Mouse (Mus musculus): ENCODE measurements around the gene Pycr1.

Gene Pycr1

DNA sequence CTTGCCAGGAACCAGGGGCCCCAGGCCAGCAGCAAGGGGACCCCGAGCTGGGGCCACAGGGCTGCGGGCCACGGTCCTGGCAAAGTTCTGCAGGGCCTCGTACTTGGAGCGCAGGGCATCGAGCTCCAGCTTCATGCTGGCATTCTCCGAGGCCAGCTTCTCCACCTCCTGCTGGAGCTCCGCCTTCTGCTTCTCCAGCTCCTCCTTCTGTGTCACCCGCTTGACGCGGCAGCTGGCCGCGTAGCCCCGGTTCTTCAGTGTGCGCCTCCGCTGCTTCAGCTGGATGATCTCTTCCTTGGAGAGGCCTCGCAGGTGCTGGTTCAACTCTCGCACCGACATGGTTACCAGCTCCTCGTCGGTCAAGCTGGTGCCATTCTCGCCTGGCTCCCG is 14.2 kb downstream of the Pycr1 start:
- no peak for ATAC-seq (ENCODE audit: insufficient number of reproducible peaks, low FRiP score, low TSS enrichment)

DNA sequence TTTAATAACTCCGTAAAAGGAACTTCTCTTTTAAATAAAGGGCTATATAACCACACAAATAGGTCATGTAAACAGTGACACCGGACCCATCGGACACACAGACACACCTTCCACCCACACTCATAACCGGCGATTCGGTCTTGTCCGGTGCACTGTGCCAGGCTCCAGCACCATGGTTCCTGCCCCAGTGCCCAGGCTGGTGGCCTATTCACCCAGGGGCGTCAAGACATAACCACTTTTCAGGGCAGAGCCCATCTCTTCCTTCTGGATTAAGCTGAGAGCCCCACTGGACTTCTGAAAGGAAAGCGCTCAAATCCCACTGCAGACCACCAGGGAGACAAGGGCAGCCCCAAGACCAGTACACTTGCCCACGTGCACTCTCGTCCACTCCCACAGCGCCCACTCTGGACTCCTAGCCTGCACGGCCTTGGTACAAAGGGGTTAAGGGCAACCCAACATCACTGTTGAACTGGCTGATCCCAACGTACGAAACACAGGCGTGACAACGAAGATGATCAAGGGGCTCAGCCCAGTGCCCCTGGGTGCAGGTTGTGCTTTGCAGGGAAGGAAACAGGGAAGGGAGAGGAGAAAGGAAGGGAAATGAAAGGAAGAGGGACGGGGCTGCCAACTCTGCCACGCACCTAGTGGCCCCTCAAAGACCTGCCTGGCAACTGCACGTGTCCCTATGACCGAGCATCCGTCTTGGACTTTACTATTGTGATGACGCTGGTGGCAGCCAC is 14.8 kb downstream of the Pycr1 start:
- ATAC-seq (ENCODE audit: insufficient number of reproducible peaks, low FRiP score, low TSS enrichment): no peak

DNA sequence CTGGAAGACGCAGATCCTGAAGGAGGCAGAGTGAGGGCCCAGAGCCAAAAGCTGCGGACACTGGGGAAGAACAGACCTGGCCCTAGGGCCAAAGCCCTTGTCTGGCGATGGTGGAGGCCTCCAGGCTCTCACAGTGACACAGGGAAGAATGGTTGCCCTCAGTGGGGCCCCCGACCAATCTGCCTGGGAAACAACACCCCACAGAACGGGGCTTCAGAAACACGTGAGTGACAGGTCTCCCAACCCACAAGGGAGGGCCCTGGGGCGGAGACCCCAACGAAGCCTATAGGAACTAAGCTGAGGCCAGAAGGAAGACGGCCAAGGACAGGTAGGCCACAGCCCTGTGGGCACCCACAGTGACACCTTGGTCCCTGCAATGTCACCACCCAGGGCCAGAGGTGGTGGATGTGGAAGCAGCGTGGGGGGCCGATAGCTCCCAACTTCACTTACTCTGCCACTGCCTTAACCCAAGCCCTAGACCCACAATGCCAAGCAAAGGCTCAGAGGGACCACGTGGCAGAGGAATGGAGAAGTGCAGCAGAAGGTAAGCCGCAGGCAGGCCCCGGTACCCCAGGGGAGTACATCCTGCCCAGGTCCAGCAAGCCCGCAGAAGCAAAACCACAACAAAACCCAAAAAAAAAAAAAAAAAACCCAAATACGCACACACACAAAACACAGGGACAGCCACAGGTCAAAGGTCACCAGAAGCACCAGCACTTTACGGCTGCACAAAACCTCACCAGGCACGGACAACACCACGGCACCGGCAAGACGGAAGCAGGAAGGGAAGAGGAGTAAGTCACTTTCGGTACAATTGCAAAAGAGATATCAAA is 15.9 kb downstream of the Pycr1 start:
- no peak for ATAC-seq (ENCODE audit: insufficient number of reproducible peaks, low FRiP score, low TSS enrichment)

DNA sequence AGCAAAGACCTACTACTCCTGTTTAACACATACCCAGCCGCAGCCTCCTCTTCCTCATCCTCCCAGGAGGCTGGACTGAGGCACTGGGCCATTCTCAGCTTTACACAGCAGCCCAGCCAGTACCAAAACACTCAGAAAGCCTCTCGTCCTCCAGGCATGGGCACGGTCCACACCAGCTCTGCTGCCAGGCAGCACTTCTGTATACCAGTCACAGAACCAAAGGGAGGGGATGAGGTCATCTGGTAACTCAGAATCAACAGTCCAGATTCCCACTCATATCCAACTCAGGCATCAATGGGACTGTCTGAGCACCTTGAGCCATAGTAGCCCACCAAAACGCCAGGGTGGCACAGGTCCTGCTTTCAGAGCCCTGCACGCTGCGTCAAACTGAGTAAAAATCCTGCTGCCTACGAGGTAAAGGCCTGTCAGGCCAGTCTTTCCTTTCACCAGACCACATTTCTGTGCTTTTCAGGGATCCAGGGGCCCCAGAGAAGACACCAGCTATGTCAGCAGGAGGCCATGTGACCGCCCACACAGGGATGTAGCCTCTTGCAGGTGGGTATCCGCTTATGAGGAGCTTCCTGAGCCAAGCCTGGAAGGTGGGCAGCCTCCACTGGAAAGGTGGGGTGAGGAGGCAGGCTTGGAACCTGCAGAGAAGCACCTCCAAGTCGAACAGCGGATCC is 16.6 kb downstream of the Pycr1 start:
- ATAC-seq (ENCODE audit: insufficient number of reproducible peaks, low FRiP score, low TSS enrichment): no peak

DNA sequence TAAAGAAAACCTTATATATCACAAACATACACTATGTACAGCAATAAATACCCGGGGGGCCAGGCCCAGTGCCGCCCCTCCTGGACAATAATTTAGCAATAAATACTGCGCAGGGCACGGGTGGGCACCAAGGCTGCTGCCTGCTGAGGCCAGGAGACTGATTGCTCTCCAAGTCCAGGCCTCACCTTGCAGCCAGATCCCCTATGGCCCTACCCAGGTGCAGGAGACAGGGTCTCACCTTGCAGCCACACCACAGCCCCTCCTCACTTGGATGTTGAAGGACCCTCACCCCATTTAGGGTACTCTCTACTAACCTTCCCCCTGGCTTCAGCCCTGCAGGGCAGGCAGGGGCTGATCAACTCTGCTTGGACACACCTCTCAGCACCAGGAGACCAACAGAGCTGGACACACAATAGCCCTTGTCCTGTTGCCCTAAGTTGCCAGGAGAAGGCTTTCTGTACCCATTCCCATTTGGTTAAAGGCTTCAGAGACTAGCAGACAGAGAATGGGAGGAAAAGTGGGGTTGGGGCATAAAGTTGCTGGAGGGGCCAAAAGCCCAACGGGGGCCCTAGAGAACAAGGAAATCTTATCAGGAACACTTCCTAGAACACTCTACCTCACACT is 18.3 kb downstream of the Pycr1 start, which contains the start of gene Sirt7:
Sirt7 (minus strand) TSS at position 89 of the 624 bp plus-strand sequence.
- no peak for ATAC-seq (ENCODE audit: insufficient number of reproducible peaks, low FRiP score, low TSS enrichment)

DNA sequence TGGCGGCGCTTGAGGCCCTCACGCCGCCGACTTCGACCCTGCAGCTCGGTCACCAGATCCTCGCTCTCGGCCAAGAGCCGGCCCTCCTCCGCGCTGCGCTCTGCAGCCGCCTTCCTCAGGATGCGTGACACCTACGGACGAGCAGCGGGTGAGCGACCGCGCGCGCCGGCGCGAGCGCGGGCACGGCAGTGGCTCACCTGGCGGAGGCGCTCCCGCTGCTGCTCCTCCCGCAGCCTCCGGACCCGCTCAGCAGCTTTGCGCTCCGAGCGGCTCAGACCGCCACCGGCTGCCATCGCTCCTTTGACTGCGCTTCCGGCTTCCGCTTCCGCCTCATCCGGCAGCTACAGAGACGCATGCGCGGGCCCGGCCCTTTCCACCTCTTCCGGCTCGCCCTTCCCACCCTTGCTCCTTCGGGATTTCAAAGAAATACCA is 18.9 kb downstream of the Pycr1 start:
- ATAC-seq (ENCODE audit: insufficient number of reproducible peaks, low FRiP score, low TSS enrichment): peak; percentile 72; the same call in 1 of the 2 replicates

DNA sequence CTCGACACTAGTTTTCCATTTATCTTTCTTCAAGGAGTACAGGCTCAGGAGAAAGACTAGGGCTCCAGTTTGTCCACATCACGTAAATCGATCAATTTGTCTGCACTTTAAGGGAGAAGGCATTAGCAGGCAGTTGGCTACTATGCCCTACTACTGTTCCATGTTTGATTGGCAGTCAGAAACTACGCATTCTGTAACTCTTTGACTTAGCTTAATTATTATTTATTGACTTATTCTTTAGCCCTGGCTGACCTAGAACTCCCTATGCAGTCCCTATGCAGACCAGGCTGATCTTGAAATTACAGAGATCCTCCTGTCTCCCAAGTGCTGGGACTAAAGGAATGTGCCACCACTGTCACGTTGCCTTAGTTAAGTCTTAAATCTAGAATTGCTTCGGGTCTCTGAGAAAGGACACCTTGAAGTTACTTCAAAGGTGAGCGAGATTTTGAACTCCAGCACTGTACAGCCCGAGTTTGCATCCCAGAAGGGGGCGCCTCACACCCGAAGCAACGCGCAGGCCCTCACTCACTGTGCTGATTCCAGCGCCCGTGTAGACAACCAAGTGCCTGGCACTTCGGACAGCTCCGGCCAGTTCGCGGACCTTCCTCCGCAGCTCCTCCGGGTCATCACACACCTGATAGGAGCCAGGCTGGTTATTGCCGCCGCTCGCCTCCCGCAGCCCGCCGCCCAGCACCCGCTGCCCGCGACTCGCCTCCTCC is 19.4 kb downstream of the Pycr1 start:
- ATAC-seq (ENCODE audit: insufficient number of reproducible peaks, low FRiP score, low TSS enrichment): peak; percentile 64; the same call in 1 of the 2 replicates

DNA sequence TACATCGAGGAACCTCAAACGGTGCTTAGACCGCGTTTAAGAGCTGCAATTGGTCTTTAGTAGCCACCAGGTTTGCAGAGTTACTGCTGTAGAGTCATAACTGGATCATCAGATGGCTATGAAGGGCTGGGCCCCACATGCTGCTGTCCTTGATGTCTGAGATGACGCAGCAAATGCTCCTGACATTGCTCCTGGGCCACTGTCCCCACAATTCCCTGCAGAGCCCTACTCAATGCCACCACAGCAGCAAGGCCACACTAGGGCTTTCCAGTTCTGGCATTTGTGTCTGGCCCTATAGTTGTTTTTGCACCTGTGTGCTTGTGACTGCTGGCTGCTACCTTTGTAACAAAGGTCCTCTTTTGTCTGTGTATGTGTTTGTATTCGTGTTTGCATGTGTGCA is 20.8 kb downstream of the Pycr1 start:
- no peak for ATAC-seq (ENCODE audit: insufficient number of reproducible peaks, low FRiP score, low TSS enrichment)

DNA sequence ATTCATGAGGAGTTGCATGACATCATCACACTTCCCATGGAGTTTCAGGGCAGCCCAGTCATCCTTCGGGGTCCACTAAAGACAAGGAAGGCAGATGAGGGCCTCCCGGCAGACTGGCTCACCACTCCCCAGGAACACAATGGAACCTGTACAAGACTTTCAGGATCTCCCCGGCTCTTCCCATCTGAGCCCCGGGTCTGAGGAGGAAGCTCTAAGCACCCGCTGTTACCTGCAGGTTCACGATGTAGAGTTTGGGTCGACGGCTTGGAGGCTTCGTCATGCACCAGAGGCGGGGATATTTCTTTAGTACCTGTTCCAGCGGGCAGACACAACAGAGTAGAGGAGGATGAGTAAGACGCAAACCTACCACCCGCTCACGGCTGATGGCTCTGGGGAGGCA is 23.4 kb downstream of the Pycr1 start:
- no peak for ATAC-seq (ENCODE audit: insufficient number of reproducible peaks, low FRiP score, low TSS enrichment)

DNA sequence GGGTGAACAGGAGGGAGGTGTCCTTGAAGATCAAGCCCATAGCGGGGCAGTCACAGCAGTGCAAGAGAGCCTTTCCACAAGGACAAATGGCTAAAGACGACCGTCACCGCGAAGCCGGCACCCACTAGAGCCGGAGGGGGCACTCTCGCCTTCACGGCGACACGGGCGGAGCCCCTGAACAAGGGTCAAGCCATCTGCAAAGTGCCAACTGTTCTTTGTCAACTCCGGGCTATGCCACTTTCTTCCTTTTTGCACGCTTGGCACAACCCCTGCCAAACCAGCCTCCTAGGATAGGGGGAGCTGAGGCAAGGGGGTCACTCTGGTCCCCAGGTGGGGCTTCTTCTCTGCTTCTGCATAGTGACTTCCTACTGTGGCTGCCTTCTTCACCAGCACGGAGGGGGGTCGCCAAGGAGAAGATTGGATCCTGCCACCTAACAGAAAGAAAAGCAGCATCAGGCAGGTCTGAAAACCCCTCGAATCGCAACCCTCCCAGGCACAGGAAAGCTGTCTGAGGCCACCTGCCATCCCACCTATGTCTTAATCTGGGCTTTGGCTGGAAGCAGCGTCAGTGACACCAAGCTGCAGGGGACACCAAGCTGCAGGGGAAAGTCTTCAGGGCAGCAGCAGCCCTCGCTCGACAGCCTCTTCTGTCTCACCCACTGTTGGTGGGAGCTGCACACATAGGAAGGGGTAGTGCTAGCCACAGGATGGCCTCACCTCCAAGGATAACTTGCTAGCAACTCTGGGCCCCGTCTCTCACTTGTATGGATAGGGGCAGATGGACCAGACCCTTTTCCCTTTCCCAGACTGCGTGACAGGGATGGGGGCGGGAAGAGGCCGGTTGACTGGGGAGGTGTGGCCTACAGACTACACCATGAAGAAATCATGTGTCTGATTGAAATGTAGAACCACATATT is 24.7 kb downstream of the Pycr1 start:
- ATAC-seq (ENCODE audit: insufficient number of reproducible peaks, low FRiP score, low TSS enrichment): no peak

DNA sequence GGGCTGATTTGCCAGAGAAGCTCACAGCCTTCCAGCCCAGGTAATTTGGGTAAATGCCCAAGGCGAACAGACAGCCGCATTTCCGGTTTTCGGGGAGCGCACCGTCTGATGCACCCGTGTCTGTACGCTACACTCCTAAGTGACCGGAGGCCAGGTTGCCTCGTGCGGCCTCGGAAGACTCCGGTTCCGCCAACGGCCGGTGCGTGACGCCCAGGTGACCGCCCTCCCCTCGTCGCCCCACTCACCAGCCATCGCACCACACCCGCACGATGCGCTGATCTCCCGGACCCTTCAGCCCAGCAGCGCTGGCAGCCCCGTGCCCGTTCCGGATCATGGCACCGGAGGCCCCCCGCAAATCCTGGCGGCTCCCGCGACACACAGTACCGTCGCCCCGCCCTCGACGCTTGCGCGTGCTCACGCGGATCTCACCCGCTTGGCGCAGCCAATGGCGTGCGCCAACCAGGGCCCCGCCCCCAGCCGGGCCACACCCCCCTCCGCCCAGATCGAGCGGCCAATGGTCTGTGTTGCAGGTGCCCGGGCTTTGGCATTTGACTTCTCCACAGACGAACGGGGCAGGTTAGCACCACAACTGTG is 26.0 kb downstream of the Pycr1 start, which contains the start of gene Pcyt2:
Pcyt2 (minus strand) TSS at position 418 of the 594 bp plus-strand sequence.
- peak; percentile 57 for ATAC-seq (ENCODE audit: insufficient number of reproducible peaks, low FRiP score, low TSS enrichment)

DNA sequence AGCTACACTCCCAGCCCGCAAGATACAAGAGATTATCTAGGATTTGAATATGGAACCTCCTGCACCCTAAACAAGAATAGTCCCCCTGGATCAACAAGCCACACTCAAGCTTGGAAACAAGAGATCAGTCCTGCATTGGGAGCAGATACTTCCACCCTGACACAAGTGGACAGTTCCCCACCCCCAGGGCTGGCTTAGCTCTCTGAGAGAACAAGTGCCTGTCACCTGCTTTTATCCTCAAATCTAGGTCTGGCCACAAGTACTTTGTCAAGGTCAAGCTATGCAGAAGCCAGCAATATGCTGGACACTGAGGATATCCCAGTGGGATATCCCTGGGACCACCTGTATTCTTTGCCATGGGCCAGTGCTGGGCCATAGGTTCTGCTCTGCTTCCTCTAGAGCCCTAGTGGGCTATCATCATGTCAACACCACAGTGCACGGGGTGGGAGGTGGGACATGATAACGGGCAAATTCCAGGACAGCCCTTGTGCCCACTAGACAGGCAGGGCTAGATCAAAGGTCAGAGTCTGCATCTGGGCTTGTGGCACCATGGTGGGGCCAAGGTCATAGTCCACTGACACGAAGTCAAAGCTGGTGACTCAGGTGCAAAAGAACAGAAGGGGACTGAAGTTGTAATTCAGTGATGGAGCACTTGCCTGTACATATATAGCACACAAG is 26.8 kb downstream of the Pycr1 start:
- ATAC-seq (ENCODE audit: insufficient number of reproducible peaks, low FRiP score, low TSS enrichment): no peak

DNA sequence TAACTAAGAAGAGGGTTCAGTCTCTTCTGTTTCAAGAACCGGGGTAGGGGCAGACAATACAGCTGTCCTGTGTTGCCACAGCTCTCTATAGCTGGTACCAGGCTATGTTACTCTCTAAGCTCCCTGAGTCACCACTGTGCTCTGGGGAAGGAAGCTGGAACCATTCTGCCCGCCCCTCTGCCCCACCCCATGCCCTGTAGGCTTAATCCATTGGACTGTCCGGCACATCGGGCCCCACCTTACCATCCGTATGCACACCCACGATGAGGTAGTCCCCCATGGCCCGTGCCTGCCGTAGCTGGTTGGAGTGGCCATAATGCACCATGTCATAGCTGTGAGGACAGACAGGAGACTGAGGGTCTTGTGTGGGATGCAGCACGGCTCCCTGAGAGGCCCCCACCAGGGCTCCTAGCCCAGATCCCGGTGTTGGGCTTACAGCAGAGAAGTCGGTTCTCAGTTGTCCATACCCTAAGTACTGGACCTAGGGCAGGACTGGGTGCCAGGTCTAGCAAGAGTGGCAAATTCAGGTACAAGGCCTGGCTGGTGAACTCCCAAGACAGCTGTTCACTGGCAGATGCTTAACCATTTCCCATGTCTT is 27.9 kb downstream of the Pycr1 start:
- no peak for ATAC-seq (ENCODE audit: insufficient number of reproducible peaks, low FRiP score, low TSS enrichment)

DNA sequence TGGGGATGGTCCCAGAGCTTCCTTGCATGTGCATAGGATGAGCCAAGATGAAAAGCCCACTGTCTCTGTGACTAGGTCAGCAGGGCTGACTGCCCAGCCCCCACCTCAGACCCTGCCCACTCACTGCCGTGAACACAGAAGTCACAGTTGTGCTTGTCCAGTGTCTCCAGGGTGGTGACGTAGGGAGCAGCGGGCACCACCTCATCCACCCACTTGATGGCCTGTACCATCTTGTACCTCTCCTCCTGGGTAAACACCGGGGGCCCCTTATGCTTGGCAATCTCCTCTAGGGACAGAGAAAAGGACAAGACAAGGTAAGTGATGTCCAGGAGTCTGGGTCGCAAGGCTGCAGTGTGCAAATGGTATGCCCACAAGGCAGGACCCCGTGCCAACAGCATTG is 28.4 kb downstream of the Pycr1 start:
- ATAC-seq (ENCODE audit: insufficient number of reproducible peaks, low FRiP score, low TSS enrichment): no peak

DNA sequence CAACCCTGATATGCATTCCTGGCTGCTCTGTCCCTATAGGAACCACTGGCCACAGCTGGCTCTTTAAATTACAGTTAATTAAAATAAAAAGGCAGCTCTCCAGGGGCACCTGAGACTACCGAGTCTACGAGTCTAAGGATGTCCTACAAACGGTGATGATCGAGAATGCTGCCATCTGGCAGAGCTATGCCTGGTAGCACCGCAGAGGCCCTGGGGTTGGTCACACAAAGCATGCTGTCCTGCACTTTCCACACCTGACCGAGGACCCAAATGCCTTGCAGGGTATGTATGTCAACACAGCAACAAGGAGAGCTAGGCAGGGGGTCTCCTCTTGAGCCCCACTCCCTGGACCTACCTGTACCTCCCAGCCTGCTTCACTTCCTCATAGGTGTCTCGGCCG is 29.6 kb downstream of the Pycr1 start:
- no peak for ATAC-seq (ENCODE audit: insufficient number of reproducible peaks, low FRiP score, low TSS enrichment)

DNA sequence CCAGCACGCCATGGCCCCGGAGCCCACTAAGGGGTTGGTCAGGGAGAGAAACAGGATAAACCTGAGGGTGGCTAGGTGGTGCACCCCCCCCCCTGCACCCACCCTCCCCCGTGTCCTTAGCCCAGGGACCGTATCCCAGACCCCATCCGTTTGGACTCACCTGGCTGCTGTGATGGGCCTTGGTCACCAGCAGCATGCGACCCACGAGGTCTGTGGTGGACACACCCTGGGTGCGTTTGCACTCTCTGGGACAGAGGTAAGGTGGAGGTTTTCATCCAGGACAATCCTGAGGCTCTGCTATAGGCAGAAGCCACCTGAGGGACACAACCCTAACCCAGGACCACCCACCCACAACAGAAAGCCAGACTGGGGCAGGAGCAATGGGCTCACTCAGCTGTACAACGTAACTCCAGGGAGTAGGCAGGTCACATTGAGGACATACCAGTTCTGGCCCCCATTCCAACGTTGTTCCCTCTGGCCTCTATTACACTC is 30.0 kb downstream of the Pycr1 start:
- no peak for ATAC-seq (ENCODE audit: insufficient number of reproducible peaks, low FRiP score, low TSS enrichment)

DNA sequence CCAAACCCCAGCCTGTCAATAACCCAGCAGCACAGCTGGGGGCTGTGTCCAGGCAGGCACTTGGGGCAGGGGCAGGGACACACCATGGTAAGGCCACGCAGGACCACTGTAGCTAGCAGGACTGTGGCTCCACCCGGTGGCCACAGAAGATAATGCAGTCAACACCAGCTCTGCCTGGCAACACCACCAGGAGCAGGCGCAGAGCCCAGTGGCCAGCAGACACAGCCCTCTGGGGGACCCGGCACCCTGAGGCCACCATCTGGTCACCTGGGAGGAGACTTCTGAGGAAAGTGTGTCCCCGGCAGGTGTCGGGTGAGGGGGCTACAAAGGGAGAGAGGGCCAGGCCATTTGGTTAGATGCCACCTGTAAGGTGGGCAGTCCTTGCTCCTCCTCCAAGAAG is 30.8 kb downstream of the Pycr1 start:
- peak; percentile 61 for ATAC-seq (ENCODE audit: insufficient number of reproducible peaks, low FRiP score, low TSS enrichment)

Data from cerebellum, adult (tissue).